Mouse (Mus musculus) cerebellum, adult 9-10 months (tissue): ENCODE results near the gene Lin28a.

ENCODE experiments used
- DNase-seq: peaks from one replicate; pipeline ENCODE4 v3.0.0; 2022

Gene Lin28a

GRCm38 (mm10) chr4:133971741-133972140 lies 46.9 kb downstream of the Lin28a start:
- DNase-seq = peak; percentile 50

- no peak for DNase-seq
Measured at GRCm38 (mm10) chr4:133970876-133971275, 47.8 kb downstream of the Lin28a start.

DNA sequence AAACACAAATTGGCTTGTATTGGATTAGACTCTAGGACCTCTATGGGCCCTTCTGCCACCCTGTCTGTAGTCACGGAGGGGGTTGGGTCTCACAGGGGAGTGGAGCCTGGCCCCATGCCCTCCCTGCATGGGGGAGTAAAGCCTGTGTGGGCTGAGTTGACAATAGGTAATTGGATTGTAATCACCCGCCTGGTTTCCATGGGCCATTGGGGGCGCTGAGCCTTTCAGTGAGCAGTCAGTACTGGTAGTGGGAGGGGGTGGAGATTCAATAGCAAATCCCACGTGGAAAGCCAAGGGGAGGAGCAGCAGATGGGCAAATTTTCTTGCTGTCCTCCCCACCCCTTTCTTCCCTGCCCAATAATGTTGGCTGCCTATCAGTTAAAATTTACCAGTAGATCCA lies 48.4 kb downstream of the Lin28a start:
- peak; percentile 46 for DNase-seq

DNA sequence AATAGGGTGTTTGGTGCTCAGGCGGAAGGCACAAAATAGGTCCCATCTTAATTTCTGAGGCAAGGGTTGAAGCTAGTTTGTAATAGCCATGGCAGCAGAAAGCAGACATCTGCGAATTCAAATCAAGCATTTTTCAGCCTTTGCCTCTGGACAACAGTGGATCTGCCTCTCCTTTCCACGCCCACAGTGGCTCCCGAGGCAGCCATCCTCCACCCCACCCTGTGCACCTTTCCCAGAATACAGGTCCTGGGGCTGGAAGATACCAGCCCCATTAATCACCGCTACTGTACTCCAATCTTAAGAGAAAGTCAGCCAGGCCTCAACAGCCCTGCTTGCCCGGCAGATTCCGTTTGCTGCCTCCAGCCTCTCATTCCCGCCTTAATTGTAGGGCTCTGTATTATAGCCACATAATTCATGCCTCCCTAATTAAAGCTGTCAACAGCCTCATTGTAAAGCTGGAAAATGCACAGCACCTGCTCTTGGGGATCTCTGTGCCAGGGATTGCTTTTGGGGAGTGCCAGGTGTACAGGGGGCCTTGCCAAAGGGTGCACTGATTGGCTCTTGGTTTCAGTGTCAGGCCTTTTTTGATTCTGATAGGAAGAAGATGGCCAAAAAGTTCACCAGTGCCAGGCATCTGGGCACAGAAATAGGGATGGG lies 49.4 kb downstream of the Lin28a start:
- peak; percentile 48 for DNase-seq

DNA sequence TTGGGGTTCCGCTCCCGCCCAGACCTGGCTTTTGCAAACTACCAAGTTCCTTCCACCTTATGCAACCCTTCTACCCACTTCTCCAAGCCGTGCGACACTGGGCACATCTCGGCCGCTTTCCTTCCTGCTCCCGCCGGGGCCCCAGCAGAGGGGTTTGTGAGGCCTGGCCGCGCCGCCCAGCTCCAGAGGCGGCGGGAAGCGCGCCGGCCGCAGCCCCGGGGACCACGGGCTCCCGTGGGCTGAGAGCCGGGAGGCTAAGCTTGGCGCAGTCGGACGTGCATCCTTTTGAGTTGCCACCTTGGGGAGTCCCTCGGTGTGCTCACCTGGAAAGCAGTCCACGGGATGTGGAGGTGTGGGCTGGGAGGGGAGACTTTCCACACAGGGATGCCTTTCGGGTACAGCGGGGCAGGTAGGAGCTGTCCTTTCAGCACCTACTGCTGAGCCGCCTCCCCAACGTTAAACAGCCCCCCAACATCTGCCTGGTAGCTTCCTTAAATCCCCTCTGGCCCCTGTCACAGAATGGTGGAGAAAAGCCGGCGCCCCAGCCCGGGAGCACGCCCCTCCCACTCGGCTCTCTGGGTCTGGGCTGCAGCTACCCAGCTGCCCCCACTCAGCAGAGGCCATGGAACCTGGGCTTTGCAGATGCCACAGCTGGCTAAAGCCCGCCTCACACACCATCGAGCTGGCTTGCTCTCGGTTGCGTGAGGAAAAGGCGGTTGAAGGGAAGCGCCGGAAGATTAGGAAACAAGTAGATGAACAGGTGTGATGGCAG lies 50.3 kb downstream of the Lin28a start, which contains the start of gene Hmgn2:
Gene Hmgn2, minus strand, starts transcription at position 501 of the 772 bp plus-strand sequence.
- no peak for DNase-seq

- DNase-seq = peak; percentile 93
Measured at GRCm38 (mm10) chr4:133967866-133968149, 50.8 kb downstream of the Lin28a start.

DNA sequence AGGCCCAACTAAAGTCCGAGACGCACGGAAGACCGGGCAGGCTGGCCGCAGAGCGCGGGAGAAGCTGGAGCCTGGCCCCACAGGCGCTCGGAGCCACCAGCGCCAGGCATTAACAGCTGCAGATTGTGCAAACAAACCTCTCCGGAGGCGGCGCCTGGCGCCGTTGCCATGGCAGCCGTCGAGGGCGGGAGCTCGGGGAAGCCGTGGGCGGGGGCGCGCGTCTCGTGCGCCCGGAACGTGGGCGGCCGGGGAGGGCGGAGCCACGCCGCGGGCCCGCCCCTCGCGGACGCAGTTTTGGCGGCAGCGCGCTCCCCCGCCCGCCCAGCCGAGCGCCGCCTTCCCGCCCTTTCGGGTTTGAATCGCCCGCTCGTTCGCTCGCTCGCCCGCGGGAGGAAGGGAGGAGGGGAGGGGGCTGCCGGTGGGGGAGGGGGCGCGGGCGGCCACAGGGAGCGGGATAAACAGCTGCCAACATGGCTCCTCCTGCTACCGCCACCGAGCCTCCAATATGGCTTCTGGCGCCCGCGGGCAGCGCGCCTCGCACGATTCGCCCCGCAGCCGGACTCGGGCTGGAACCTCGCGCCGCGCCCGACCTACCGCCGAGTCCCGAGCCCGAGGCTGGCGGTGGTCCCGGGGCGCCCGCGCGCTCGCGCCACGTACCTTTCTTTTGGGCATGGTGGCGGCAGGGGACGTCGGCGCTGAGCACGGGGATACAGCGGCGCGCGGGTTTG lies 51.3 kb downstream of the Lin28a start:
- peak; percentile 98 for DNase-seq

DNA sequence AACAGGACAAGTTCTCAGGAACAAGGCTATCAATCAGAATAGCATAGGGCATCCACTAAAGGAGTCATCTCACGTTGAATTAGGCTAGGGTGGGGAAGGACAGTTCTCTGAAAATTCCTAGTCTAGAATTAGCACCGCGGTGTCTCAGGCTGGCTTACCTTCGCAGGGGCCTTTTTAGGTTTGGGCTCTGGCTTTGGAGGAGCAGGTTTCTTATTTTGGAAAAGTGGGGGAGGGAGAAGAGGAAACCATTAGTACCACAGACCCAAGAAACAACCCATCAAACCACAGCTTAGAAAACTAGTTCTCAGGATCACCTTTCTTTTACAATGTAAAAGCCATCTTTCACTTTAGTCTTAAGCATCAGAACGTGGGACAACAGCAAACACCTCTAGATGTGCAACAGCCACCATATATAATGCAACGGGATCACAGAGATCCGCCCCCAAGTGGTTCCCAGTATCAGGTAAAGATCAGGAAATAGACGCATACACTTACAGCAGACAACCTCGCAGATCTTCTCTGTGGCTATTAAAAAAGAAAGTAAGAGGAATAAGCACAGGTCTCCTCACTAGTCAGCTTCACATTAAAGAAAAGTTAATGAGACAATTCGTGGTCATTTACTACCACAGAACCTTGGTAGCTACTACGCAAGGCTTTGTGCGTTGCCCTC lies 52.2 kb downstream of the Lin28a start:
- peak; percentile 32 for DNase-seq

DNA sequence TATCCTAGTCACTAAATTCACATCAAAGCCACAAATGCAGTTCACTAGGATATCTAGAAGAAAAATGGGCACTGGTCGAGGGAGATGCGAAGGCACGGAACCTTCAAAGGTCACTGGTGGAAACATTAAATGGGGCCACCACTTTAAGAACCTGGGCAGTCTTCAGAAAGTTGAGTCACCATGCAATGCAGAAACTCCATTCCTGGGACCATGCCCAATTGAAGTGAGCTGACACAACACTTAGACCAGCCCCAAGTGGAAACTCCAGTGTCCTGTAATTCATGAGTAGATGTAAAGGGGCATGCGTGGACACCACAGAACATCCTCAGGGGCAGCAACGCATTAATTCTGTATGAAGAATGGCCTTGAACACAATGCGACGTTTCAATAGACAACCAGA lies 56.1 kb downstream of the Lin28a start:
- no peak for DNase-seq

GRCm38 (mm10) chr4:133958884-133959283 lies 59.8 kb downstream of the Lin28a start:
- DNase-seq = no peak

DNA sequence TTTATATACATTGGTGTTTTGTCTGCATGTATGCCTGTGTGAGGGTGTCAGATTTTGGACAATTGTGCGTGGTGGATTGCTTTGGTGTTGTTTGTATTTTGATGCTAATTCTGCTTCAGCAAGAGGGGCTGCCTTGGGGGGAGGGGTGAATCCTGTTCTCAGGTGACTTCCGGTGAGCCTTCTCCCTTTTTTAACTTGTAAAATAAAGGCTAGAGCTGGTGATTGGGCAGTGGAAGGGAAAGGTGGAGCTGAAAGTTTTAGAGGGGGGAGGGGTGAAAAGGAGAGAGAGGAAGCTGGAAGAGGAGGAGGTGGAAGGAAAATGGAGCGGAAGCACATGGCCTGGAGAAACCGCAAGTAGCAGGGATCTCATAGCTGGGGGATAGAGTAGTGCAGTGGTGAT lies 62.3 kb downstream of the Lin28a start:
- DNase-seq = no peak
